Mouse (Mus musculus): ENCODE measurements around the gene Ltb. TPM values are rescaled to one million over a fixed set of nuclear protein-coding genes. Genes with fewer than 3 reads are reported as not detected.

Ltb gene
- polyA plus RNA-seq, 1 experiment from 2014 or later: 1.5 TPM

DNA sequence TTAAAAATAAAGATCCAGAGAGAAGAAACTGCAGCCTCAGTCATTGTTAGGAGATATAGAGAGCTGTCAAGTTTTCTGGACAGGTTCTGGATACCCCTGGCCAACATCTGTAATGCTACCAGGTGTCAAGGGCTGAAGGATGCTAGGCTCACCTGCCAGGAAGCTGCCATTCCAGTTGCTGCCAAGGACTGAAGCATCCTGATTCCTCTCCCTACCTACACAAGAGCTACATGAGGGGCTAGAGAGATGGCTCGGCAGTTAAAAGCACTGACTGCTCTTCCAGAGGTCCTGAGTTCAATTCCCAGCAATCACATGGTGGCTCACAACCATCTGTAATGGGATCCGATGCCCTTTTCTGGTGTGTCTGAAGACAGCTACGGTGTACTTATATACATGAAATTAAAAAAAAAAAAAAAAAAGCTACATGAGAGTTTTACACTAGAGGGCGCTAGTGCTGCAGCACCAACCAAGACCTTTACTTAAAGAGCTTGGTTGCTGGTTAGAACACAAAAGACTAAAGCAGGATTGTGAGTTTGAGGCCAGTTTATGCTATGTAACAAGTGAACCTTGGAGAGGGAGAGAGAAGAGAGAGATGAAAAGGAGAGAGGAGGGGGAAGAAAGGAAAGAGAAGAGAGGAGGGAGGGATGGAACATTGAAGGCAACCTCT is 25.6 kb upstream of the Ltb start:
- no peak overlapping the region for H3K4me2 ChIP-seq (ENCODE audit: low read length)
- no peak overlapping the region for H3K9ac ChIP-seq (ENCODE audit: low read length)
- peaks cover 9% of the 10 kb centered on the region; the same call in 1 of the 2 replicates for H3K4me1 ChIP-seq (replicated peaks; ENCODE audit: control insufficient read depth, insufficient read depth, low read length)
- H3K9me3 ChIP-seq (ENCODE audit: control insufficient read depth, low read length): no peaks in the 10 kb centered on the region
- H3K27ac ChIP-seq (ENCODE audit: low read depth): no peak overlapping the region
- 21% methylated on average over 4 of the region's 4 CpGs for WGBS
- ATAC-seq (replicated peaks; ENCODE audit: low FRiP score, low TSS enrichment, low read depth): no peak
- no peaks in the 10 kb centered on the region for H3K36me3 ChIP-seq (ENCODE audit: control insufficient read depth, insufficient read depth, low read length)
- no peak overlapping the region for H3K4me3 ChIP-seq (ENCODE audit: low read depth, low read length)
- no peaks in the 10 kb centered on the region for H3K27me3 ChIP-seq (replicated peaks; ENCODE audit: control insufficient read depth, insufficient read depth, low read length)
- DNase-seq (ENCODE audit: low spot score): no peak

DNA sequence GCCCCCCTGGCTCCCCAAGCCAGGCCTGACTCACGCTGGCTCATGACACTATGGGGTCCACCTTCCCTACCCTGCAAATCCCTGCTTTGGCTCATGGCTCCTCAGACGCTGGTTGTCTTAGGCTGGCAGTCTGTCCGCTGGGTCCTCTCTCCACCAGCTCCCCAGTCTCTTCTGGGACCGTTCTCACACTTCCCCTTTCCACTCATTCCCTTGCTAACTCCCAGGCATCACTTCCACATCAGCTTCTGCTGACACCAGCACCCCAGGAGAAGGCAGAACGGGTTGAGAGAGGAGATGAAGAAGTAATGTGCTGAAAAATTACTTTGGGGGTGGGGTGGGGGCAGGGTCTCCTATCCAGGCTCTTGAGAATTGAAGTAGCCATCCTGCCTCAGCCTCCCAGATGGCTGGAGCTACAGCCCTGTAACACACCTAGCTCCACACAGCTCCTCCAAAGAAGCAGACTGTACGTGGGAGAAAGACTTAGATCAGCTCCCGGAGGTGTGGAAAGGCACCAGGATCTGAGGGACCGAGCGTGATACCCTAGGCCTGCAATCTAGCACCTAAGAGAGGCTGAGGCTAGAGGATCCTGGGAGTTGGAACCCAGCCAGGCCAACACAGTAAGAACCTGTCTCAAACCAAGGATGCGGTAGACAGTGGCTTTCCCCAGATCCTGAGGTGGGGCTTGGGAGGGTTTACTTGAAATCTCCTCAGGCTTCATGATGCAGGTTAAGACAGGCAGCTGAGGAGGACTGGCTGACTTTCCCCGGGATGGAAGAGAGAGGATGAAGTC is 21.6 kb upstream of the Ltb start:
- no peaks in the 10 kb centered on the region for H3K27me3 ChIP-seq (replicated peaks; ENCODE audit: control insufficient read depth, insufficient read depth, low read length)
- no peak for ATAC-seq (replicated peaks; ENCODE audit: low FRiP score, low TSS enrichment, low read depth)
- H3K9me3 ChIP-seq (ENCODE audit: control insufficient read depth, low read length): no peaks in the 10 kb centered on the region
- H3K27ac ChIP-seq (ENCODE audit: low read depth): no peak overlapping the region
- WGBS: 71% methylated on average over 11 of the region's 11 CpGs
- no peaks in the 10 kb centered on the region for H3K36me3 ChIP-seq (ENCODE audit: control insufficient read depth, insufficient read depth, low read length)
- H3K4me2 ChIP-seq (ENCODE audit: low read length): no peak overlapping the region
- no peak overlapping the region for H3K4me3 ChIP-seq (ENCODE audit: low read depth, low read length)
- no peaks in the 10 kb centered on the region for H3K4me1 ChIP-seq (replicated peaks; ENCODE audit: control insufficient read depth, insufficient read depth, low read length)
- DNase-seq (ENCODE audit: low spot score): no peak
- H3K9ac ChIP-seq (ENCODE audit: low read length): no peak overlapping the region

DNA sequence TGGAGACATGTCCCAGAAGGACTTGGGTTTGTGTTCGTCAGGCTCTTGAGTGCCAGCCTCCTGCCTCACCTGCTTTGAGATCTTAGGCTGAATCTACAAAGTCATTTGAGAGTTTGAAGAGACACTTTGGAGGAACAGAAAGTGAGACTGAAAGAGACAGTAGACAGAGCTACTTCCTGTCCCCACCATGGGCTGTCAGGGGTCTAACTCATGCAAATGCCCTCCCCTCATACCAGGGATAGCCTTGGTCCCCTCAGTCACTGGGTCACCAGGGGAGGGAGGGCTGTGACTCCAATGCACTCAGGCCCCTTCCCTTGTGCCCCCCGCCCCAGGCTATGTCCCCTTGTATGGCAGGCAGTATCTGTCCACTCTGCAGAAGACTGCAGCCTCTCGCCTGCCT is 20.9 kb upstream of the Ltb start:
- DNase-seq (ENCODE audit: low spot score): no peak
- no peak overlapping the region for H3K27ac ChIP-seq (ENCODE audit: low read depth)
- H3K4me3 ChIP-seq (ENCODE audit: low read depth, low read length): no peak overlapping the region
- 61% methylated on average over 3 of the region's 3 CpGs for WGBS
- no peak for ATAC-seq (replicated peaks; ENCODE audit: low FRiP score, low TSS enrichment, low read depth)
- no peak overlapping the region for H3K4me2 ChIP-seq (ENCODE audit: low read length)
- no peaks in the 10 kb centered on the region for H3K9me3 ChIP-seq (ENCODE audit: control insufficient read depth, low read length)
- H3K36me3 ChIP-seq (ENCODE audit: control insufficient read depth, insufficient read depth, low read length): no peaks in the 10 kb centered on the region
- H3K27me3 ChIP-seq (replicated peaks; ENCODE audit: control insufficient read depth, insufficient read depth, low read length): no peaks in the 10 kb centered on the region
- H3K9ac ChIP-seq (ENCODE audit: low read length): no peak overlapping the region
- no peaks in the 10 kb centered on the region for H3K4me1 ChIP-seq (replicated peaks; ENCODE audit: control insufficient read depth, insufficient read depth, low read length)

DNA sequence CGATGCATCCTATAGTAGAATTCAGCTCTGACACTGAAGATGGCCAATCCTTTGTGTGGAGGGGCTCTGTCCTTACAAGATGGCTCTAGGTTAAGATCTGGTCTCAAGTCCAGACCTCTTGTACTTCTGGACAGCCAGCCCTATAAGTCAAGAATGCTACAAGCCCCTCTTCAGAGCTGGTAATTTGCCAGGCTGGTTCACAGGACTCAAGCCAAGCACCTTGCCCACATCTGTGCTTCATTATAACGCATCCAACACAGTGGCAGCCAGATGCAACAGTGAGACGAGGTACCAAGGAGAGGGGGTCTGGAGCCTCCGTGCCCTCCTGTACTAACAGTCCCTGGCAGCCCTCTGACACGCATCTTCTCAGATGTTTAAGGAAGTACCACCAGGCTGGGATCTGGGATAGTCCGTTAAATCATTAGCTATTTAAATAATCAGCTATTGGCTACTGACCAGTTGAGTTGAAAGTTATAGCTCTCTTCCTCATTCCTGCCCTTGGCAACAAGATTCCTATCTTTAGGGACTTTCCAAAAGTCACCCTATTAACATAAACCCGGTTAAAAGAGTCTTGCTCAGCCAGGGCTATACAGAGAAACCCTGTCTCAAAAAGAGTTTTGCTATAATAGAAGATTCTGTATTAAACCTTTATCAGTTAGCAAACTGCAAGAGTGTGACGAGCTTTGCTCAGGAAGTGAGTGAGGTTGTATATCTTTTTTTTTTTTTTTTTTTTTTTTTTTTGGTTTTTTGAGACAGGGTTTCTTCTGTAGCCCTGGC is 19.9 kb upstream of the Ltb start:
- DNase-seq (ENCODE audit: low spot score) (no peak), ATAC-seq (replicated peaks; ENCODE audit: low FRiP score, low TSS enrichment, low read depth) (no peak)
- Histone ChIP-seq H3K4me1 (replicated peaks; ENCODE audit: control insufficient read depth, insufficient read depth, low read length) (no peaks in the 10 kb centered on the region), H3K4me2 (ENCODE audit: low read length) (no peak overlapping the region), H3K27me3 (replicated peaks; ENCODE audit: control insufficient read depth, insufficient read depth, low read length) (no peaks in the 10 kb centered on the region), H3K9ac (ENCODE audit: low read length) (no peak overlapping the region), H3K27ac (ENCODE audit: low read depth) (no peak overlapping the region), H3K36me3 (ENCODE audit: control insufficient read depth, insufficient read depth, low read length) (no peaks in the 10 kb centered on the region), H3K4me3 (ENCODE audit: low read depth, low read length) (no peak overlapping the region), H3K9me3 (ENCODE audit: control insufficient read depth, low read length) (no peaks in the 10 kb centered on the region)
- WGBS: 62% methylated on average over 8 of the region's 8 CpGs

DNA sequence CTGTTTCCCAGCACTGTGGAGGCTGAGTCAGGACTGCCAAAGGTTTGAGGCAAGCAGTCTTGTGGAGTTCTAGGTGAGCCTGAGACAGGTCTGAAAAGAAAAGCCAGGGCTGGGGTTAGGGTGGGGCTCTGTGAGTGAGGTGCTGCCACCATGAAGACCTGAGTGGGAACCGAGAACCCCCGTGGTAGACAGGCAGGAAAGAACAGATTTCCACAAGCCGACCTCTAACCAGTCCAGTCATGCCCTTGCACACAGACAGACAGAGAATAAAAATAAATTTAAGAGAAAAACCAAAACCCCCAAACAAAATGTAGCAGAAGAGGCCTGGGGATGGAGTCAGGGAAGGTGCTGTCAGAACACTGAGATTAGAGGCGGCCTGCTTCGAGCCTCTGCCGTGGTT is 18.9 kb upstream of the Ltb start:
- no peaks in the 10 kb centered on the region for H3K4me1 ChIP-seq (replicated peaks; ENCODE audit: control insufficient read depth, insufficient read depth, low read length)
- no peak for ATAC-seq (replicated peaks; ENCODE audit: low FRiP score, low TSS enrichment, low read depth)
- no peak overlapping the region for H3K9ac ChIP-seq (ENCODE audit: low read length)
- no peak overlapping the region for H3K27ac ChIP-seq (ENCODE audit: low read depth)
- 89% methylated on average over 6 of the region's 6 CpGs for WGBS
- H3K27me3 ChIP-seq (replicated peaks; ENCODE audit: control insufficient read depth, insufficient read depth, low read length): no peaks in the 10 kb centered on the region
- no peak for DNase-seq (ENCODE audit: low spot score)
- H3K4me3 ChIP-seq (ENCODE audit: low read depth, low read length): no peak overlapping the region
- H3K9me3 ChIP-seq (ENCODE audit: control insufficient read depth, low read length): no peaks in the 10 kb centered on the region
- H3K4me2 ChIP-seq (ENCODE audit: low read length): no peak overlapping the region
- H3K36me3 ChIP-seq (ENCODE audit: control insufficient read depth, insufficient read depth, low read length): no peaks in the 10 kb centered on the region

DNA sequence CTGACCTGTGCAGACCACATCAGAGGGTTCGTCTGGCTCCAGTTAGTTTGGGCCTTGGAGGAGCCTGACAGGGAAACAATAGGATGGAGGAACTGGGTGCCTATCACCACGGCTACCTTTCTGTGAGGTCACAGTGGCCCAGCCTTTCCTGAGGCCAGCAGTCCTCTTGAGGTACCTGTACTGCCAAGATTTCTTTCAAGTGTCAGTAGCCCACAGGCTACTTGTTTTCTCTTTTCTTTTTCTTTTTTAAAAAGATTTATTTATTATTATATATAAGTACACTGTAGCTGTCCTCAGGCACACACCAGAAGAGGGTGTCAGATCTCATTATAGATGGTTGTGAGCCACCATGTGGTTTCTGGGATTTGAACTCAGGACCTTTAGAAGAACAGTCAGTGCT is 18.3 kb upstream of the Ltb start, which contains the start of gene Aif1:
Aif1 (minus strand) TSS at position 101 of the 400 bp plus-strand sequence.
- WGBS: 57% methylated on average over 2 of the region's 2 CpGs
- Histone ChIP-seq H3K27ac (ENCODE audit: low read depth) (no peak within 1 kb of the TSS), H3K4me2 (ENCODE audit: low read length) (no peak within 1 kb of the TSS), H3K27me3 (replicated peaks; ENCODE audit: control insufficient read depth, insufficient read depth, low read length) (no peaks in the 10 kb centered on the region), H3K36me3 (ENCODE audit: control insufficient read depth, insufficient read depth, low read length) (no peaks in the 10 kb centered on the region), H3K4me3 (ENCODE audit: low read depth, low read length) (no peak within 1 kb of the TSS), H3K4me1 (replicated peaks; ENCODE audit: control insufficient read depth, insufficient read depth, low read length) (no peaks in the 10 kb centered on the region), H3K9me3 (ENCODE audit: control insufficient read depth, low read length) (no peaks in the 10 kb centered on the region), H3K9ac (ENCODE audit: low read length) (no peak within 1 kb of the TSS)
- ATAC-seq (replicated peaks; ENCODE audit: low FRiP score, low TSS enrichment, low read depth): no peak
- DNase-seq (ENCODE audit: low spot score): no peak

DNA sequence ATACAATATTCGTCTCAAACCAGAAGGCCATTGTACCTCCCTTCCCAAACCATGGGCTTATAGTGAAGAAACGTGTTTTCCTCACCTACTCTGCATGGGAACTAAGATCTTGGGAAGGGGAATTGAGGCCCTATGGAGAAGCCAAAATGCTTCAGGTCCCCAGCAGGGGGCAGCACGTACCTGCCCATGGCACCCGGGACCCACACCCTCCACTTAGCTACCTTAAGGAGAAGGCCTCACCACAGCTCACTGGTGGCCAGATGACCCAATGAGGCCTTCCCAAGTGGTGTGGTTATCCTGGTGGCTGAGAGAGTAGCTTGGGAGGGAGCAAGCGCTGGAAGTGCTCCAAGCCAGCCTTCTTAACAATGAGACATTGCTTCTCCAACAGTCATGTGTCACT is 15.7 kb upstream of the Ltb start:
- ATAC-seq (replicated peaks; ENCODE audit: low FRiP score, low TSS enrichment, low read depth) (peak; percentile 75), DNase-seq (ENCODE audit: low spot score) (peak; percentile 88)
- Histone ChIP-seq H3K36me3 (ENCODE audit: control insufficient read depth, insufficient read depth, low read length) (no peaks in the 10 kb centered on the region), H3K9me3 (ENCODE audit: control insufficient read depth, low read length) (no peaks in the 10 kb centered on the region), H3K27me3 (replicated peaks; ENCODE audit: control insufficient read depth, insufficient read depth, low read length) (no peaks in the 10 kb centered on the region), H3K9ac (ENCODE audit: low read length) (no peak overlapping the region), H3K27ac (ENCODE audit: low read depth) (no peak overlapping the region), H3K4me3 (ENCODE audit: low read depth, low read length) (no peak overlapping the region), H3K4me1 (replicated peaks; ENCODE audit: control insufficient read depth, insufficient read depth, low read length) (no peaks in the 10 kb centered on the region), H3K4me2 (ENCODE audit: low read length) (no peak overlapping the region)
- WGBS: 13% methylated on average over 5 of the region's 5 CpGs

DNA sequence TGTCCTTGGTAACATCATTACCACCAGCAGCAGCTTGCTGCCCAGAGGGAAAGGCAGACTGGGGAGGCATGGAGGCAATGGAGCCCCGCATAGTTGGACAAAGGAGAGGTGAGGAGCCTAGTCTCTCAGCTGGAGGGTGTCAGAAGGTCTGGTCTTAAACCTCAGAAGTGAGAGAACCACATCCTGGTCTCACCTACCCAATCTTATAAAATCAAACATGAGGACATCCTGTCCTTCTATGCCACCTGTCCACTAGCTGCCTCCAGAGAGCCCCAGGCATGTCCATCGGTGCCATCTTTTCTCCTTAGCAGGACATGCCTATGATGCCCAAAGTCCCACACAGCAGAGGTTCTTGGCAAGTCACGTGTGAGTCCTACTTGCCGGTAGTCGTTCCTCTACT is 14.1 kb upstream of the Ltb start:
- ATAC-seq (replicated peaks; ENCODE audit: low FRiP score, low TSS enrichment, low read depth) (no peak), DNase-seq (ENCODE audit: low spot score) (no peak)
- Histone ChIP-seq H3K4me2 (ENCODE audit: low read length) (no peak overlapping the region), H3K4me1 (replicated peaks; ENCODE audit: control insufficient read depth, insufficient read depth, low read length) (no peaks in the 10 kb centered on the region), H3K9me3 (ENCODE audit: control insufficient read depth, low read length) (no peaks in the 10 kb centered on the region), H3K9ac (ENCODE audit: low read length) (no peak overlapping the region), H3K36me3 (ENCODE audit: control insufficient read depth, insufficient read depth, low read length) (no peaks in the 10 kb centered on the region), H3K4me3 (ENCODE audit: low read depth, low read length) (no peak overlapping the region), H3K27ac (ENCODE audit: low read depth) (no peak overlapping the region), H3K27me3 (replicated peaks; ENCODE audit: control insufficient read depth, insufficient read depth, low read length) (no peaks in the 10 kb centered on the region)
- WGBS: 92% methylated on average over 5 of the region's 5 CpGs
